Mouse (Mus musculus) embryonic facial prominence, embryonic 15.5 days (tissue): ENCODE results near the gene Ypel5. TPM values are rescaled to one million over a fixed set of nuclear protein-coding genes. Genes with fewer than 3 reads are reported as not detected.

Experiments
- ATAC-seq: fragments of 200-750 bp; cut with Nextera tagmentation; 2 replicates; pipeline ENCODE4 v1.8.0; 2017; ENCODE audit warnings: low read depth, moderate TSS enrichment; ENCODE audit not compliant: insufficient number of reproducible peaks, low FRiP score, low TSS enrichment
- H3K27ac ChIP-seq: fragments of 300-500 bp; sonication (generic); replicated peaks from 2 replicates; pipeline ENCODE4 v1.5.1; 2015; ENCODE audit warnings: mild to moderate bottlenecking, inconsistent platforms
- H3K27me3 ChIP-seq: fragments of 300-500 bp; sonication (generic); 2 replicates; pipeline ENCODE4 v1.6.1; 2015; ENCODE audit warnings: inconsistent platforms
- H3K36me3 ChIP-seq: fragments of 300-500 bp; sonication (generic); 2 replicates; pipeline ENCODE4 v1.6.1; 2015; ENCODE audit warnings: mild to moderate bottlenecking, inconsistent platforms
- H3K4me1 ChIP-seq: fragments of 300-500 bp; sonication (generic); 2 replicates; pipeline ENCODE4 v1.6.1; 2015; ENCODE audit warnings: inconsistent platforms
- H3K4me2 ChIP-seq: fragments of 300-500 bp; sonication (generic); replicated peaks from 2 replicates; pipeline ENCODE4 v1.6.1; 2015; ENCODE audit warnings: mild to moderate bottlenecking, inconsistent platforms
- H3K4me3 ChIP-seq: fragments of 300-500 bp; sonication (generic); replicated peaks from 2 replicates; pipeline ENCODE4 v1.5.1; 2015; ENCODE audit warnings: mild to moderate bottlenecking, inconsistent platforms
- H3K9ac ChIP-seq: fragments of 300-500 bp; sonication (generic); 2 replicates; pipeline ENCODE4 v1.6.1; 2015; ENCODE audit warnings: inconsistent platforms
- H3K9me3 ChIP-seq: fragments of 300-500 bp; sonication (generic); replicated peaks from 2 replicates; pipeline ENCODE4 v1.6.1; 2016; ENCODE audit warnings: inconsistent platforms
- WGBS: fragments of 180-500 bp; shearing (Covaris S2); methylation state at CpG from one replicate; pipeline ENCODE4 v1.1.7; 2015; 5-methylcytosine and 5-hydroxymethylcytosine counted together
- polyA plus RNA-seq: library from polyadenylated mRNA; unstranded; fragments of >200 nt; fragmentation: Nextera tagmentation; extraction: Ambion mirVana; gene quantifications from 2 replicates; pipeline ENCODE4 v1.2.1, GENCODE M21; 2015

The Ypel5 gene
- polyA plus RNA-seq: 54.2 and 56.9 TPM in 2 replicates

DNA sequence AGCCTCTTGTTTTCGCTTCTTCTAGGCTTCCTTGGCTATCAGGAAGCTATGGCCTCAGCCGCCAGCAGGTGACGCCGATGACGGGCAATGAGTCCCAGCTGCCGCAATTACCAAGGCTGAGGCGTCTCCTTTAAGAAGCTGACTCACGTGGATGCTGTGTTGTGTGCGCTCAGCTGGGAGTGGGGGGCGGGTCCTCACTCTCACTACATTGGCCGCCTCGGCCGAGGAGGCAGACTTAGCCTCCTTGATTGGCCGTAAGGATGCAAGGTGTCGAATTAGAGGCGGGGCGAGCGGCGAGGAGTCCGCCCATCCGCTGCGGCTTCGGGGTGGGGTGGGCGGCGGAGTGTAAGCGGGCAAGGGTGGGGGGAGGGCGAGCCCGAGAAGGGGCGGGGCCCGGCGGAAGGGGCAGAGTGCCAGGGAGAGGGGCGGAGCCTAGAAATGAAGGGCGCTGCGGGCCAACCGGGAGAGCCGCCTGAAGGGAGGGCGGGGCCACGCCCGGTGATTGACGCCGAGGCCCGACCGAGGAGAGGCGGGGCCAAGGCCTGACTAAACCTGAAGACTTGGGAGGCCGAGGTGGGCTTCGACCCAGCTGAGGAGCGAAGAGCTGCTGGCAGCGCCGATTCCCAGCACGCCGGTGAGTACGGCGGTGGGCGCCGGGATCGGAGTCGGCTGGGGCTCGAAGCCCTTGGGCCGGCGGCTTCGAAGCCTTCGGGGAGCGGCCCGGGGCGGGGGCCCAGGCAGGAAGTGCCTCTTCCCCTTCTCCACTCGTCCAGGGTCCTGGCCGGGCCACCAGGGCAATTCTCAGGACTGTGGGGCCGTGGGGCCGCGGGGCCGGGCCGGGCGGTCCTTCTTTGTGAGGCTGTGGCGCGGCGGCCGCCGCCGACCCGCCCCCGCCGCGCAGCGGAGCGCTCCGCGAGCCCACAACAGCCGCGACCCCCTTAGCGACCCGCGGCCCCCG, at the start of gene Ypel5:
TSS of gene Ypel5 (plus strand) at position 296 of the 958 bp plus-strand sequence.
- H3K36me3 ChIP-seq: no peaks in the 10 kb centered on the region; the same call in 1 of the 2 replicates
- H3K9ac ChIP-seq: peak within 1 kb of the TSS; percentile 90
- peak within 1 kb of the TSS; percentile 66 for H3K4me2 ChIP-seq
- no peaks in the 10 kb centered on the region for H3K9me3 ChIP-seq
- ATAC-seq: peak; percentile 98
- peak within 1 kb of the TSS; percentile 74 for H3K4me3 ChIP-seq
- no peaks in the 10 kb centered on the region for H3K27me3 ChIP-seq
- peaks cover 8% of the 10 kb centered on the region; the same call in 1 of the 2 replicates for H3K4me1 ChIP-seq
- H3K27ac ChIP-seq: peak within 1 kb of the TSS; percentile 99
- 1% methylated on average over 81 of the region's 93 CpGs for WGBS

DNA sequence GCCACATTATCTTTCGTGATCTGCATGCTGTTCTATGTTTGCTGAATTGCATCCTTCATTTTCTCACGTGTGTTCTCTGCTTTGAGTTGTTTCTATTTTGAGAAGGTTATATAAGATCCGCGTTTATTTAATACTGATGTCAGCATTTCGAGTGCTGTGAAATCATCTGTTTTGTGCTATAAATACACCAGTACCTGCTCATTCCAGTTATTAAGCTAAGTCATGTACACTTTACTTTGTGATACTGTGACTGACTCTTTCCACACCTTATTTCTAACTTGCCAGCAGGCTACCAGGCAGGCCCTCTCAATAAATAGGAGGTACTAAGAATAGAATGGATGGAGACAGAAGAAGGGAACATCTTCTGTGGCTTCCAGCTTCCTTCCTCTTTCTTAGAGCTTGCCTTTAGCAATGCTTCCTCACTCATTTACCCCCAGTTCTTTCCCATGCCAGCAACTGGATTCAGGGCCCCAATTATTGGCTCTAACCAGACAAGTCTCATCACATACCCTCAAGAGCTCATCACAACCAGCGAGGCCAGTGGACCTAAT, 48.3 kb upstream of the Ypel5 start:
- ATAC-seq: no peak
- H3K27ac ChIP-seq: no peak overlapping the region
- H3K36me3 ChIP-seq: no peaks in the 10 kb centered on the region
- no peak overlapping the region for H3K9ac ChIP-seq
- WGBS: 63% methylated on average over 6 of the region's 6 CpGs
- no peaks in the 10 kb centered on the region for H3K27me3 ChIP-seq
- no peak overlapping the region for H3K4me2 ChIP-seq
- no peak overlapping the region for H3K4me3 ChIP-seq
- no peaks in the 10 kb centered on the region for H3K4me1 ChIP-seq
- no peaks in the 10 kb centered on the region for H3K9me3 ChIP-seq

DNA sequence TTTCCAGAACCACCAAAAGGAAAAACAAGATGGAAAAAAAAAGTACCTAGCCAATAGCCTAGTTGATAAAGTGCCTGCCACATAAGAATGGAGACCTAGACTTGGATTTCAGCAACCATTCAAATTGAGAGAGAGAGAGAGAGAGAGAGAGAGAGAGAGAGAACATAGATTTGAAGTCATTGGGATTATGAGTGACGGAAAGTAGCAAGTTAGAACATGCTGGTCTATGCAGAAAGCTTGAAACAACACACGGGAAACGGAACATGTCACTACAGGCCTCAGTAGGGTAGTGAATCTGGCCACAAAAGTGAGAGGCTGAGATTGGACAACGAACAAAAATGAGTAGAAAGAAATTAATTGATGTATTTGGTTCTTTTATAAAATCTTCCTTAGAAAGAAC, 43.0 kb upstream of the Ypel5 start:
- no peak overlapping the region for H3K27ac ChIP-seq
- no peaks in the 10 kb centered on the region for H3K36me3 ChIP-seq
- no peaks in the 10 kb centered on the region for H3K4me1 ChIP-seq
- H3K27me3 ChIP-seq: no peaks in the 10 kb centered on the region
- no peak overlapping the region for H3K9ac ChIP-seq
- 64% methylated on average over 4 of the region's 4 CpGs for WGBS
- no peak for ATAC-seq
- no peak overlapping the region for H3K4me2 ChIP-seq
- no peak overlapping the region for H3K4me3 ChIP-seq
- H3K9me3 ChIP-seq: no peaks in the 10 kb centered on the region

DNA sequence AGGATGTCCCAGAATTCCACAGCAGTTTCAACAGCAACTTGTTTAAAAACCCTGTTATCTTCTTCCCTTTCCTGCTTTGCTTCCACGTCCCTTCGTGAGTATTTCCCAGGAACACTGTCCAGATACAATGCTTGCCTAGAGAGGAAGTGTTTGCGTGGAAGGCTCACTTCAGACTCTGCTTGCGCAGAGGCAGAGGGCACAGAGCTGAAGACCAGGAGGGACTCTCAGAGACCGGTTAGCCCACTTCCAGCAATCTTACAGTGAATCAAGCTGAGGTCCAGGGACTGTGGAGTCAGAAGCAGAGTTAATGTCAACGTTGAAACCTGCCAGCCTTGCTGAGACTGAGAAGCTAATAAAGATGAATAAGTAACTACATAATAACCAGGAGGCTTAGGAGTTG, 41.6 kb upstream of the Ypel5 start:
- no peak overlapping the region for H3K4me2 ChIP-seq
- no peak overlapping the region for H3K9ac ChIP-seq
- no peaks in the 10 kb centered on the region for H3K9me3 ChIP-seq
- no peak overlapping the region for H3K27ac ChIP-seq
- no peak for ATAC-seq
- no peaks in the 10 kb centered on the region for H3K36me3 ChIP-seq
- no peak overlapping the region for H3K4me3 ChIP-seq
- H3K27me3 ChIP-seq: no peaks in the 10 kb centered on the region
- H3K4me1 ChIP-seq: no peaks in the 10 kb centered on the region
- 62% methylated on average over 6 of the region's 6 CpGs for WGBS

DNA sequence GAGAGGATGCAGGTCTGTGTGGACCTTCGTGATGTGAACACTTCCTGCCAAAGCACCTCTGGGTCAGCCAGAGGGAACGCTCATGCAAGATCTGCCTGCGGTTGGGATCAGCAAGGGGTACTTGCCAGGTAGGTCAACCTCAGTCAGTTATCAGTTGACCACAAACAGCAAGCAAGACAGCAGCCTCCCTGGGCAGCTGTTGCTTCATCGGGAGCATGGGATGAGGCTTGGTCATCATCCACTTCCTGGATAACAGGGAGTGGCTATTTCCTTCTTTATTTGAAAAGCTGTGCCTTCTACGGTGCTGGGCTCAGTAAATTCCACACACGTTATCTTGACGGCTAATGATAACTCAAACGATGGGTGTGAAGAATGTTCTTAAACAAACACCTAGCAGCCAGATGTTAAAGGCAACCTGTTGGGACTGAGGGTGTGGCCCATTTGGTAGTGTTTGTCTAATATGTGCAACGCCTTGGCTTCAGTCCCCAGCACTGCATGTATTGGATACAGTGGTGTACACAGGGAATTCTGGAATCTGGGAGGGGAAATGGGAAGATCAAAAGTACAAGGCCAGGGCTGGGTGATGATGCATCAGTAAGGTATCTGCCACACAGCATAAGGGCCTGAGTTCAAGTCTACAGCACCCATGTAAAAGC, 40.7 kb upstream of the Ypel5 start:
- H3K4me3 ChIP-seq: no peak overlapping the region
- no peak overlapping the region for H3K9ac ChIP-seq
- no peaks in the 10 kb centered on the region for H3K27me3 ChIP-seq
- no peak overlapping the region for H3K27ac ChIP-seq
- H3K4me2 ChIP-seq: no peak overlapping the region
- 74% methylated on average over 9 of the region's 9 CpGs for WGBS
- H3K9me3 ChIP-seq: no peaks in the 10 kb centered on the region
- ATAC-seq: peak; percentile 34; the same call in 1 of the 2 replicates
- no peaks in the 10 kb centered on the region for H3K4me1 ChIP-seq
- no peaks in the 10 kb centered on the region for H3K36me3 ChIP-seq

DNA sequence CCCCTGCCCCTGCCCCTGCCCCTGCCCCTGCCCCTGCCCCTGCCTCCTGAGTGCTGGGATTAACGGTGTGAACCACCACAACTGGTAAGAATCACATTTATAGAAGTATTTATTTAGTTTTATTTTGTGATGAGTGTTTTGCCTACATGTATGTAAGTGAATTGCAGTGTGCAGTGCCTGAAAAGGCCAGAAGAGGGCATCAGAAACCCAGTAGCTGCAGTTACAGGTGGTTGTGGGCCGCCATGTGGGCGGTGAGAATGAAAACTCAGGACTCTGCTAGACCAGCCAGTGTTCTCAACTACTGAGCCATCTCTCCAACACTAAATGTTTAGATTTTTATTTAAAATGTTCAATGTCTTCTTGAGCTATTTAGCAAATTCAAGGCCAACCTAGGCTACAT, 39.7 kb upstream of the Ypel5 start:
- Histone ChIP-seq H3K9ac (no peak overlapping the region), H3K27ac (no peak overlapping the region), H3K27me3 (no peaks in the 10 kb centered on the region), H3K4me2 (no peak overlapping the region), H3K36me3 (no peaks in the 10 kb centered on the region), H3K4me3 (no peak overlapping the region), H3K4me1 (no peaks in the 10 kb centered on the region), H3K9me3 (no peaks in the 10 kb centered on the region)
- no peak for ATAC-seq
- WGBS: 90% methylated on average over 3 of the region's 3 CpGs

DNA sequence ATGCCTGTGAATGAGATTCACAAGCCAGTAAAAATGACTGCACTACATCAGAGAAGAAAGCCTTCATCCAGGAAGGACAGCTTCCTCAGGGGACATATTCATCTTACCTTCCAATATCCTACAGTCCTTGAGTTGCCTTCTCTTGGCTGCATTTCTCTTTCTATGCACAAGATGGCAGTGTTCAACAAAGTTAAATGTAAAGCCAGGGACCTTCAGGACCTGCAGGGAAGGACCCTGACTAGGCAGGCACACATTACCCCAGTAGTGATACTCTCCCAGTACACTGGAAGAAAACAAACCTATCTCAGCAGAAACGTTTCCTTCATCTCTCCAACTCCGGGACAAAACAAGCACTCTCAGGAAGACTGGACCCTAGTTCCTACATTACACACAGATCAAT, 38.4 kb upstream of the Ypel5 start:
- no peak overlapping the region for H3K9ac ChIP-seq
- no peak overlapping the region for H3K27ac ChIP-seq
- H3K4me1 ChIP-seq: no peaks in the 10 kb centered on the region
- H3K27me3 ChIP-seq: no peaks in the 10 kb centered on the region
- no peak for ATAC-seq
- H3K36me3 ChIP-seq: no peaks in the 10 kb centered on the region
- no peak overlapping the region for H3K4me2 ChIP-seq
- no peak overlapping the region for H3K4me3 ChIP-seq
- WGBS: 25% methylated on average over 2 of the region's 2 CpGs
- H3K9me3 ChIP-seq: no peaks in the 10 kb centered on the region

DNA sequence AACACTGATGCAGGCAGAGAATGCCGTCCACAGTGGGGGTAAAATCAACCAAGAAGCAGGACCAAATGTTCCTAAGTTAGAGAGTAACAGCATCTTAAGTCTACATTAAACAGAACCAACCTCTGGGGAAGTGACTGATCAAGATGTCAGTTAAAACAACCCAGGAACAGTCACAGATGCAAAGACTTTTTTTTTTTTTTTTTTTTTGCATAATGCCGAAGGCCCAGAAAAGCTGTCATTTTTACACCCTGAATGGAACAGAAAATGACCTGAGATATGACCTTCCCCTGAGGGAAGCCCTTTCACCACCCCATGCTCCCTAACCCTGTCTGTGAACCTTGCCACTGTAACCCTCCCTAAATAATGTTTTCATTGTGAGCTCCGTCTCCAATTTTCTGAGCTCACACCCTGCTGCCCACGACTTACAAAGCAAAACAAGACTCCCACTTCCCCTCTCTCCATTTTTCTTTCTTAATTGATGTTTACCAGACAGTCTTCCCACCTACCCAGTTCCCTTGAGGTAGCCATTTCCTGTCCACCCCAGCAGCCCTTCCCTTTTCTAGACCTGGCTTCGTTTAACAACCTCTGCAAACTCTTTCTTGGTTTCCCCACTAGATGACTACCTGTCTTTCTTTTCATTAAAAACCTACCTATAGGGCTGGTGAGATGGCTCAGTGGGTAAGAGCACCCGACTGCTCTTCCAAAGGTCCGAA, 26.2 kb upstream of the Ypel5 start:
- H3K9ac ChIP-seq: no peak overlapping the region
- H3K27ac ChIP-seq: no peak overlapping the region
- no peak overlapping the region for H3K4me3 ChIP-seq
- H3K27me3 ChIP-seq: no peaks in the 10 kb centered on the region
- ATAC-seq: no peak
- 0 out of 2 replicates have a peak, but pooled peaks cover 5% of the 10 kb centered on the region for H3K4me1 ChIP-seq
- no peaks in the 10 kb centered on the region for H3K9me3 ChIP-seq
- WGBS: 40% methylated on average over 7 of the region's 7 CpGs
- no peak overlapping the region for H3K4me2 ChIP-seq
- H3K36me3 ChIP-seq: no peaks in the 10 kb centered on the region

DNA sequence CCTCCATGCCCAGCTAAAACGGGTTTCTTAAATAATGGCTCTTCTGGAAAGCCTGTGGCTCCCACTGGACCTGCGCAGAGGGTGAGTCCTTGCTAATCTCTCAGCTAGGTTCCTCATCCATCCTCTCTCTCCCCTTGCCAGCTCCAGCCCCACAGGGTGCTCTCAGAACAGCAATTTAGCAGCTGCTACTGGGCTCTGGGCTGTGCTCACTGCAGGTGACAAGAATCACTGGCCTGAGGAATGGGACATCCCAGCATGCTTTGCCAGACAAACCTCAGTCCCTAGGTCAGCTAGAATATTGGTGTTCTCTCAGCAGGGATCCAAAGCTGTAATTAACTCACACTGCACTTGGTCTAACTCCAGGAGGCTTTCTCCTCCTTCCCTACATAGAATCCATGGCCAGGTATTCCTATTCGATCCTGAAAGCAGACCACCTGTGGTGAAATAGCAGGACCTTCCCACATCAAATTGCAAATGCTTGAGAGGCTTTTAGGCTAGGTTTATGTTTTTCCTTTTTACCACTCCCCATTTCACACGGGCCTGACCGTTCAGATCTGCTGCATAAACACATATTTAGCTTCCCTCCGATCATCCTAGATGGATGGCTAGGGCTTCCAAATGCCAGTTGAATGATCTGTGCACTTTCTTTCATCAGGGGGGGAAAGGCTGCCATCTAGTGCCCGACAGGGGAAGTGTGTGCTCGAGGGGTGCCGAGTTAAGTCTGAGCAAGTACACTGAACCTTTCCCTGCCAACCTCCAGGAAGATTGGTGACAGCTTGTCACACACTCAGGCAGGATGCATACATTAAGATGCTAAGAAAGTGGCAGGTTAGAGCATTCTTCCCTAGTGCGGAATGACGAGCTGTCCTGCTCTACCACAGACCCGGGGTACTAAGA, 22.6 kb upstream of the Ypel5 start:
- Histone ChIP-seq H3K4me3 (no peak overlapping the region), H3K27me3 (no peaks in the 10 kb centered on the region), H3K9ac (no peak overlapping the region), H3K4me1 (0 out of 2 replicates have a peak, but pooled peaks cover 5% of the 10 kb centered on the region), H3K9me3 (no peaks in the 10 kb centered on the region), H3K27ac (no peak overlapping the region), H3K36me3 (no peaks in the 10 kb centered on the region), H3K4me2 (no peak overlapping the region)
- ATAC-seq: peak; percentile 34; the same call in 1 of the 2 replicates
- 11% methylated on average over 12 of the region's 12 CpGs for WGBS

DNA sequence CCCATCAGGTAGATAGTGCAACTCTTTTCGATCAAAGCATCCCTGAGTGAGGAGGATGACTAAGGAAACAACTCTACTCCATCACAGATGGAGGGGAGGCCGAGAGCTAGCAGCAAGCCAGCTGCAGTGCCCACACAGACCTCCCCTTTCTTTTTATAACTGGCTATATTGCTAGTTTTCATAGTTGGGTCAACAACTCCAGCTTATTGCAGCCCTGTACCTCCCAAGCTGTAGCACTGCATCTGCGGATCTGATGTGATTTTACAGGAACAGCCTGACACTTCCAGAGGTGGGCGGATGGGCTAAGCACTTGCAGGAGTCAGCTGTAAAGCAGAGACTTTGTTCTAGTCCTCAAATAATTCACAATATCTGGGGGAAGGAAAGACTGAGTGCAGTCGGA, 18.7 kb upstream of the Ypel5 start:
- H3K27ac ChIP-seq: no peak overlapping the region
- 79% methylated on average over 5 of the region's 5 CpGs for WGBS
- no peak for ATAC-seq
- H3K4me2 ChIP-seq: no peak overlapping the region
- no peak overlapping the region for H3K4me3 ChIP-seq
- H3K4me1 ChIP-seq: 0 out of 2 replicates have a peak, but pooled peaks cover 5% of the 10 kb centered on the region
- H3K9me3 ChIP-seq: no peaks in the 10 kb centered on the region
- H3K9ac ChIP-seq: no peak overlapping the region
- no peaks in the 10 kb centered on the region for H3K27me3 ChIP-seq
- no peaks in the 10 kb centered on the region for H3K36me3 ChIP-seq
